Mouse (Mus musculus): Measurements from ENCODE around the gene Hnrnpa0.
"Not testable (repeated sequence)": the region's sequence is repeated elsewhere in the genome, so short reads cannot be mapped to it uniquely, and the experiment has no call there.

The Hnrnpa0 gene

DNA sequence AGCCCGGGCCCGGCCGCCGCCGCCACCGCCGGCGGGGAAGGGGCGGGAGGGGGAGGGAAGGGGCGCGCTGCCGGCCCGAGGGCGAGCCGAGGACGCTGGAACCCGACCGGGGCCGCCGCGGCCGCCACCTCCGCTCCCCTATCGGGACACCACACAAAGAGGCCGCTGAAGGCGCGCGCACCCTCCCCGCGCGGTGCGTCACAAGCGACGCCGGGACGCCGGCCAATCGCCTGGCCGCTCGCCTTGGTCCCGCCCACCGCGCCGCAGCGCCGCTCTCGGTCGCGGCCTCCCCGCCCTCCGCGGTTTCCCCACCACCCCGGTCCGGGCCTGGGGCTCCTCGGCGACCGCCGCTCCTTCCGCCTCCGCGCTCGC, at the start of gene Hnrnpa0:
Hnrnpa0 (minus strand) TSS at position 161 of the 372 bp plus-strand sequence.
- peak; percentile 88 for DNase-seq (ENCODE audit: low read depth)

DNA sequence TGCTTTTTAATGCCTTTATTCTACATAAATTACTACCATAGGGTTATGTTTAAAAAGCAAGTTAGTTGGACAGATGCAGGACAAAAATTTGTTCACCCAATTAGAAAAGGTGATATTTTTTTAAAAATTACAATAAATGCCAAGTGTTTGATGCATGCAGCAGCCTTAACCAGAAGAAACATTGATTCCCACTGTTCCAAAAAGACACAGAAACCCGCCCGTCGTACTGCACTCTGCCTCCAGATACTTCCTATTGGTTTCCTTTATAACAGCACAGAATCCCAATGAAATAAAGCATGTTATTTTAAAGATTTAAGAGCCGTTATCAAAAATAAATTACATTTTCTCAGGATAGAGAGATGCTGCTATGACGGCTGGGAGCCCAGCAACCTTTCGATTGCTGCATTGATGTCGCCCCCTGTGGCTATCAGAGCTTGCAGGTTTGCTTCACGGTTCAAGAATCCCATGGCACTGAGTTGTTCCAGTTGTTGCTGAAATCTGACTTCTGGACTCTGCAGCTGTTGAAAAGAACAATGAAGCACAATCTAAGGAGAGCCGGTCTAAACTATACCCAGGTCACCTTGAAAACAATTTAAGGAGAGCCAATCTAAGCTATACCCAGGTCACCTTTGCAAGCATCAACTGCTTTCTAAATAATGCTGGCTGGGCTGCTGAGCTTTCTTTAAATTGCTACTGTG, 49.3 kb upstream of the Hnrnpa0 start:
- DNase-seq (ENCODE audit: low read depth): no peak

DNA sequence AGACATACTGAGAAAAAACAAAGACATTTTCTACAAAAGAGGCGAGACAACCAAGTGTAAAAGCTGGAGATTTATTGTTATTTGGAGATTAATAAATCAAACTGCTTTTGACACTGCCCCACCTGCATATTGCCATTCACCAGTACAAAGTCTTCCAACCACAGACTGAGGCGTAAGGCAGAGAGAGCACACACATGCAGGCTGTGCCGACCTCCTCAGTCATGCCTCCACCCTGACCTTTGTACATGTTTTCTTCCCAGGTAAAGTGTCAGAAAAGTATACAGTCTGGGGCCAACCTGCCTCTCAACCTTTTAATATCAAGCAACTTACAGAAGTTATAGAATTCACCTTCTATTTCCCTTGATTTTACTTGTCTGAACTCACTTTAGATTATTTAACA, 47.7 kb upstream of the Hnrnpa0 start:
- DNase-seq (ENCODE audit: low read depth): no peak

DNA sequence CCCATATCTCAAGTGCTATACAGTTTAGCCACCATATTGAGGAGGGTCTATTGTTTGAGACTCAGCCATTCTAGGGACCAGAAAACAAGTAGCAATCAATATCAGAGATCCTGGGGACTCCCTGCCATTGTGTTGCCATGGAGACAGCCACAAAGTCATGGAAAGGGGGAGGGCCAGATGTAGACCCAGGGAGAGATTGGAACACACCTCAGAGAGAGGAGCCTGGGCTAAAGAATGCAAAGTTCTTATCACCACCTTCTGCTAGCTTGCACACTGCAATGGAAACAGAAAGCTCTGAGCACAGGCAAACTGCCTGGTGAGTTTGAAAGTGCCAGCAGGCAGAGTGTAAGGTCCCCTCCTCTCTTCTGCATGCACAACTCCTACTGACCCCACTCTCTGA, 39.8 kb upstream of the Hnrnpa0 start:
- DNase-seq (ENCODE audit: low read depth): no peak

DNA sequence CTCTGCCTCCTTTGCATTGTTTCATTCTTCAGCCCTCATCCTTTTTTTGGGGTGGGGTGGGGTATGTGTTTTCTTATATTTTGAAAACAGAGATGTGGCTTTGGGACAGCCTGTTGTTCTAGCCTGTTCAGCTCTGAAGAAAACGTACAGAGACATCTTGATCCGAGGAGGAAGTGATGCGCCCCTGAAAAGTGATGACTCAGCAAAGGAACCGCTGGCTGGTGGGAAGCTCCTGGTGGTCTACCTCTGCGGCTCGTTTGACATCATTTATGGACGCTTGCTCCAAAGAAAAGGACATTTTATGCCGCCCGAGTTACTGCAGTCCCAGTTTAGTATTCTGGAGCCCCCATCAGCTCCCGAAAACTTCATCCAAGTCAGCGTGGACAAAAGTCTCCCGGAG, 35.0 kb upstream of the Hnrnpa0 start:
- no peak for DNase-seq (ENCODE audit: low read depth)

DNA sequence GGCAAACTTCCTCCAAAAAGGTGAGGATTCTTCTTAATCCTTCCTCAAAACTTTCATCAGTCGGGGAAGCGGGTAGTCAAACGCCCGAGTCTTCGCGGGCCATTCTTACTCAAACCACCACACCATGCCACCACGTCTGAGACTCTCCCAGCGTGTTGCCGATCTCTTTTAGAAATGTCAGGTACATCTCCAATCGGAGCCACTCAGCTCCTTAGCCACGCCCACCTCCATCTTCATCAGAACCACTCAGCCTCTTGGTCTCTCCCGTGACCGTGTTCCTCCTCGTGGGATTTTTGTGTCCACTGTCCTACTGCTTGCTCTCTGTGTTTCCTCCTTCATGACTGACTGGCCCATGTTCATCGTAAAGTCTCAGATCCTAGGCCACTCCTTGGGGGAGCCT, 32.4 kb upstream of the Hnrnpa0 start:
- no peak for DNase-seq (ENCODE audit: low read depth)

DNA sequence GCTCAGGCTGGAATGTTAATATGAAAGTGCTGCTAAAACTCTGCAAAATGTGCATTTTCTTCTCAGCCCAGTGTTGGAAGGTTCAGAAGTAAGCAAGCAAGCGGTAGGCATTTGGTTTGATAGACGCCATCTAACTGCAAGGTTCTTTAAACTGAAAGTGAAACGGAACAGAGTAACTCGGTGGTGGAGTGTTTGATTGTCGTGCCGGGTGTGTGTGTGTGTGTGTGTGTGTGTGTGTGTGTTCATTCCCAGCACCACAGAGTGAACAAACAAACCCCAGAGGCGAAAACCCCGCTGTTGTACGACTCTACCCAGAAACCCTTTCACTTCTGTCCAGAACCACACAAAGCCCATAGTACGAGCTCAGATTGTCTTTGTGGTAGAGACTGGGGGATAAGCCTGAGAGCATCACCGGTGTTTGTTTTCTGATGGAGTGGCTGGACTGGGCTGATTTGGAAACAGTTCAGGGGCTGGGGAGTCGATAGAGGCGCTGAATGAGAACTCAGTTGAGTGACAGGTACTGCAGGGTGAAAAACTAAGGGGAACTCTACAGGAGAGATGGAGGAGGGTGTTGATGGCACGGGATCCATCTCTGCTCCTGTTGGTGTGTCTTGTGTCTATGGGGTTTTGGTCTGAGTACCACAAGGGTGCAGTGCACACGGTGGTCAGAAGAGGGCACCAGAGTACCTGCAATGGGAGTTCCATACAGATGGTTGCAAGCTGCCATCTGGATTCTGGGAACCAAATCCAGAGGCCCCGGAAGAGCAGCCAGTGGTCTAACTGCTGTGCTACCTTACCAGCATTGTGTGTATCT, 29.9 kb upstream of the Hnrnpa0 start:
- DNase-seq (ENCODE audit: low read depth): peak; percentile 92

DNA sequence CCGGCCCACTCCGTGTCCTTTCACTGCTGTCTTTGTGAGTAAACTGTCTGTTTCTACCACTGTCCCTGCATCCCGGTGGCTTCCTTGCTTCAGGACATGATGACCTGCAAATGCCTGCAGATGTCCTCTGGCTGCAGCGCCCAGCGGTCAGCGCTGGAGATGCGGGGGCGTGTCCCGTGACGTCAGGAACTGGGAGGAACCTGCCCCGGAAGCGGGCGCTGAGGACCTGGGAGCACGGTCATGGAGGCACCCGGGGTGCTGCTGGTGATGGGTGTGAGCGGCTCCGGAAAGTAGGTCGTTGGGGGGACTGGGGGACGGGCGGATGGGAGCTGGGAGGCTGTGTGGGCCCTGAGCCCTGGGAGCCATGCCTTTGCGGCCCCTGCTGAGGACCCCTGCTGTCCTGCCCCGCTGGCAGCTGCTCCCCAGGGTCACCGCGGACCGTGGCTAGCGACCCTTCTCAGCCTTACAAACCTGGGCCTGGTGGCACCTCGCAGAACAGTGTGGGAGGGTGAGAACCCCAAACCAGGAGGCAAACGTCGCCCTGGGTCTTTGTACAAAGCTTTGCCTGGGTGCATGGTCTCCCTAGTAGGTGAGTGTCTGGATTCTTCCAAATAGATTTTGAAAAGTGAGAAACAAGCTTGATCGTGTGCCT, 29.2 kb upstream of the Hnrnpa0 start, which contains the start of gene Idnk:
Idnk (plus strand) TSS at position 203 of the 652 bp plus-strand sequence.
- DNase-seq (ENCODE audit: low read depth): no peak

DNA sequence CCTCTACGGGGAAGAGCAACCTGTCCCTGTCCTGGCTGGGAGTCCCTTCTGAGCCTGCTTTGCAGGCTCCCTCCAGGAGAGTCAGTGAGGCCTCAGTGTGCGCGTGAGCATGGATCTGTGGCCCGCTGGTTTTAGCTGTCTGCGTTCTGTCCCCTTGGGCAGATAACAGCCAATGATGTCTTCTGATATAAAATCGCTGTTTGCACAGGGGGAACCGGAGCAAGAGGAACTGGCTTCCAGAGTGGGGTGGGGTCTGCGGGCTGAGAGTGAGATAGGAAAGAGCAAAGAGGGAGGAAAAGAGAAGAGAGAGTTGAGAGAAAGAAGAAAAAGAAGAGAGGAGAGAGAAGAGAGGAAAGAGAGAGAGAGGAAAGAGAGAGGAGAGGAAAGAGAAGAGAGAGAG, 28.7 kb upstream of the Hnrnpa0 start:
- DNase-seq (ENCODE audit: low read depth): no peak

DNA sequence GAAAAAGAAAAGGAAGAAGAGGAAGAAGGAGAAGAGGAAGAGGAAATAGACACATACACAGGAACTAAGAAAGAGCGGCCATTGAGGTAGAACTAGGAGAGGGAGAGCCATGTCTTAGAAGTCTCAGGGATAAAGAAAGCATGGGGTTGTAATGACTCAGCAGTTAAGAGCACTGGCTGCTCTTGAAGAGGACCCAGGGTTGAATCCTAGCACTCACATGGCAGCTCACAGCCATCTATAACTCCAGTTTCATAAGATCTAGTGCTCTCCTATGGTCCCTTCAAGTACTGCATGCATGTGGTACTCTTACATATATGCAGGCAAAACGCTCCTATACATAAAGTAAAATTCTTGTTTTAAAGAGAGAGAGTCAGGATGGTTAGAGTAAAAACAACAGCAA, 27.7 kb upstream of the Hnrnpa0 start:
- DNase-seq (ENCODE audit: low read depth): no peak

DNA sequence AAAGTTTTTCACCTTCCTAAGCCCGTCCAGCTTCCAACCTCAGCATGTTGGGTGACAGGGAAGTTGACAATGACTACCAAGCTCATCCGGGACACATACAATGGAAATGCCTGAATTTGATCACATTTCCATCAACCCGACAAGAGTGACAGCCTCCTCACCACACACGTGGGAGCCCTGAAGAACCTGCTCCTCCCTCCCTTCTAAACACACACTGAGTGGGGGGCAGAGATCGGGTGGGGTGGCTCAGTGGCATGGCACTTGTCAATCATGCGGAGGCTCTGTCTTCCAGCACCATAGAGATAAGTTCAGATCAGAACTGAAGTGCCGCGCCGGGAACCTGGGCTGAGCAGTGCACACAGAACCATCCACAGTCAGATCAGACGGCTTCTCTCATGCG, 22.1 kb upstream of the Hnrnpa0 start:
- no peak for DNase-seq (ENCODE audit: low read depth)

DNA sequence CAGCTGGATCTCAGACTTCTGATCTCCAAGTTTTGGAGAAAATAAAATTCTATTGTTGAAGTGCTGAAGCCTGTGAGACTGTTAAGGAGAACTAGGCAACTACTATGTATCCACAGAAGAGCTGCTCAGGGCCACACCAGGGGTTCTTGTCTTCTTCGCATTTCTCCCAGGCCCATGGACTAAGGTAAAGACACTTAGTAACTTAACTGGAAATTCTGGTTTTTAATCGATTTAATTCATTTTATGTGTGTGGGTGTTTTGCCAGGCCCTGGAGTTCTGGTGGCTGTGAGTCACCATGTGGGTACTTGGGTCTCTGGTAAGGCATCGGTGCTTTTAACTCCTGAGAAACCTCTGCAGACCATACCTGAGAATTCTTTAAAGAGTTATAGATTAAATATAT, 21.3 kb upstream of the Hnrnpa0 start:
- no peak for DNase-seq (ENCODE audit: low read depth)

DNA sequence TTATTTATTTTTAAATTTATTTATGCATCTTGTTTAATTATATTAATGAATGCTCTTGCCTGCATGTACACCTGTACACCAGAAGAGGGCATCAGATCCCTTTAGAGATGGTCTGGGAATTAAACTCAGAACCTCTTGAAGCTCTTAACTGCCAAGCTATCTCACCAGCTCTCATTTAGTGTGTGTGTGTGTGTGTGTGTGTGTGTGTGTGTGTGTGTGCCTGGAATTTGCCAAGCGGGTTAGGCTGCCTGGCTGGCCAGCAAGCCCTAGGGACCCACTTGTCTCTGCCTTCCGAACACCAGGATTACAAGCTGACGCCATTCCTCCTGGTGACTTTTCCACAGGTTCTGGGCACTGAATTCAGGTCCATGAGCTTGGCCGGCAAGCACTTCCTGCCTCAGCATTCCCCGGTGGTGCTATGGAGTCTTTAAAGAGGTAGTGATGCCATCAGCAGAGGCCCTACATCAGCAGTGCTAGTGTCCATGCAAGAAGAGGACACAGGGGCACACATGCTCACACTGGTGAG, 20.7 kb upstream of the Hnrnpa0 start:
- DNase-seq (ENCODE audit: low read depth): no peak

DNA sequence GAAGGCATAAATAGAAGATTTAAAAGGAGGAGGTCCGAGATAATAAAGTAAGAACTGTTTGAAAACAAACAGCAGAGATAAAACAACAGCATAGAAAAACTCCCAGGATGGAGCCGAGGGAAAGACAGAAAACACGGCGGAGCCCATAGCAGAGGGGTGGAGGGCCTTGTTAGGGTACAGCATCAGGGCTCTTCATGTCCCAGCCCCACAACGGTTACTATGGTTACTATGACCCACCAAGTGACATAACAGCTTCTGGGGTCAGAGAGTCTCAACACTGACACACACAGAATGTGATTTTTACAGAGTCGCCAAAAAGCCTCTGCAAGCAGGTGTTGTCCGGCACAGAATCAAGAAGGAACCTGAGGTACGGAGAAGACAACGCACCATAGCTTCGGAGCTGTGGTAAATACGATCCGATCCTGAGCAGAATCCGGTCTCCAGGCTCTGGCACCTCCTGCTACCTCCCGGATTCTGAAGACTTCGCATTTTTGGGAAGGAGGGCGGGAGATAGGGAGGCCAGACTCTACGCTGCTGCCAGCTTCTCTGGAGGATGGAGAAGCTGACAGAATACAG, 20.0 kb upstream of the Hnrnpa0 start:
- DNase-seq (ENCODE audit: low read depth): no peak

DNA sequence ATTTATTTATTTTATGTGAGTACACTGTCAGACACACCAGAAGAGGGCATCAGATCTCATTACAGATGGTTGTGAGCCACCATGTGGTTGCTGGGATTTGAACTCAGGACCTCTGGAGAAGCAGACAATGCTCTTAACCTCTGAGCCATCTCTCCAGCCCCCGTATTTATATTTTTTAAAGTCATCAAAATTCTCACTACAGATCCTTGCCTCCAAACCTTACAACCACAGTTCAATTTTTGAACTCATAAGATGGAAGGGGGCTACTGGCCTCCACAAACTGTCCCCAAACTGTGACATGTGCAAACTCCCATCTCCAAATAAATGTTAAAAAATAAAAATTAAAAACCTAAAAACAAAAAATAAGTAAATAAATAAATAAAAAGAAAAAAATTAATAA, 19.4 kb upstream of the Hnrnpa0 start:
- DNase-seq (ENCODE audit: low read depth): no peak

DNA sequence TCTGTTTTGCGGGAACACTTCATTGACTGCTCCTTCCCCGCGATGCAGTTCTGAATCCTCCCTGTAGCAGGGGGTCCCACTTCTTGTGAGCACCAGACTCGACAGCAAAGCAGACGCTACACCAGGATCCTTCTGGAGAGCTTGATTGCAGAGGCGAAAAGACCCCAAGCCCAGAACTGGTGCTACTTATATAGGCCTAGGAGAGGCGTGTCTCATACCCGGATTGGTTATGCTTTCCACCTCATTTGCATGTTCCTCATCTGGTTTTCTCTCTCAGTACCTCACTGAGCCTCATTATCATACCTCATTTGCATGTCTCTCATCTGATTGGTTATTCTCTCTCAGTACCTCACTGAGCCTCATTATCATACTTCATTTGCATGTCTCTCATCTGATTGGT, 18.2 kb upstream of the Hnrnpa0 start:
- DNase-seq (ENCODE audit: low read depth): not testable (repeated sequence)

DNA sequence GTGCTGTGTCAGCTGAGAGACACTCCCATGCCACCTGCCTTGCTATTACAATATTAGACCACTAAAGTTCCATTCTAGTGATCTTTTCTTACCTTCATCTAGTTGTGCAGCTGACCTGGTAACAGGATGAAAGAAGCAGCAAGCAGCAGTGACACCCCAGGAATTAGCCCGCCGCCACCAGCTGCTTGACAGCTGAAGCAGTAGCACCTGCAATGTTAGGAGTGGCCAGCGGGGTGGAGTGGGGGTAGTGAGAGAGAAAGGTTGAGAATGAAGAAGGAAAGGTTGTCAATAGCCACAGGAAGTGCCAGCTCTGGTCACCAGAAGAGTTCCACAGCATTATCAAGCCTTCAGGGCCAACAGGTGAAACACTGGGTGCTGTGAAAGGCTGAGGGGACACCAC, 3.3 kb upstream of the Hnrnpa0 start:
- no peak for DNase-seq (ENCODE audit: low read depth)

DNA sequence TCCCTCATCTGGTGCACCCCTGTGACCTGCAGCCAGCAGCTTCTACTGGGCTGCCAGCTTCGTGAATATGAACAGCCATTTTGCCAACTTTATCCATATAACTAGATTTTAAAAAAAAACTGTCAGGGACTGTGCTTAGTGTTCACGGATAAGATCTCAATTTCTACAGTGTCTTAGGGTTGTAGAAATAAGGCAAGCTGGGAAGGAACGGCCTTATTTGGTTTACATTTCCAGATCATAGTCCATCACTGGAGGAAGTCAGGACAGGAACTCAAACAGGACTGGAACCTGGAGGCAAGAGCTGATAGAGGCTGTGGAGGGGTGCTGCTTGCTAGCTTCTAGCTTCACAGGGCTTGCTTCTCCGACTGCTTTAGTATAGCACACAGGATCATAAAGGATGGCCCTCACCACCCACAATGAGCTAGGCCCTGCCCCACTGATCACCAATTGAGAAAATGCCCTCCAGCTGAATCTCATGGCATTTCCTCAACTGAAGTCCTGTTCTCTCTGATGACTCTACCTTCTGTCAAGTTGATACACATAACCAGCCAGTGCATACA, 1.4 kb upstream of the Hnrnpa0 start:
- DNase-seq (ENCODE audit: low read depth): no peak

DNA sequence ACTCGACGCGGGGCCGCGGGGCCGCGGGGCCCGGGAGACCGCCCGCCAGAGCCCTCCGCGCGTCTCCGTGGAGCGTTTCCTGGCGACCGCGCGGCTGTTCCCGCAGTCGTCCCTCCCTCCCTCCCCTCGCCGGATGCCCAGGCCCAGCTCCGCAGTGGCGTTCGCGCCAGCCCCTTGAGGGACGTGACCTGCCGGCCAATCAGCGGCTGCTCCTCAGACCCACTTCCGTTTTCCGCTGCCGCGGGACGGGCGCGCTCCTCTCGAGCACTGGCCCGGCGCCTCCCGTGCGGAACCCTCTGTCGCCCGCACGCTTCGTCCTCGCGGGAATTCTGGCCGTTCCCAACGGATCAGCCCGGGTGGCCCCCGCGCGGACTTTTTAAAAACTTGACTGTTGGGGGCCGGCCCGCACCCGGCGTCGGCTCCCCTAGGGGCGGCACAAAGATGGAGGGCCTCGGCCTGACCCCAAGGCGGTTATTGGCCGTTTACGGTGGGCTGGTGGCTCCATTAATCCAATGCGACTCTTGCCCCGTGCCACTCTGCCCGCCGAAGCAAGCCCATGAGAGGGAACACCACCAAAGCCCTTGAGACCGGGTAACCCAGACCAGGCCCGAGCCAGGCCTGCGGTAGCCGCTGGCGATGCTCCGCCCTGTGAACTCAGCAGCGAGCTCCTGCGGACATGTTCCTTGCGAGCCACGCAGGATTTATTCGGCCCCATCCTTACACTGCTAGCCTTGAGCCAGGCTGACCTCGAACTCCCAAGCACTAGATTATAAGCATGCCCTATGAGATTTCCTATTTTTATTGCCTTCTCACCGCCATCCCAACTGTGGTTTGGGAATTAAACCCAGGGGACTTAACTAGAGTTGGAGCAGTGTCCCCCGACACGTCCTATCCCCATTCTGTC, 664 bp upstream of the Hnrnpa0 start:
- DNase-seq (ENCODE audit: low read depth): peak; percentile 75

DNA sequence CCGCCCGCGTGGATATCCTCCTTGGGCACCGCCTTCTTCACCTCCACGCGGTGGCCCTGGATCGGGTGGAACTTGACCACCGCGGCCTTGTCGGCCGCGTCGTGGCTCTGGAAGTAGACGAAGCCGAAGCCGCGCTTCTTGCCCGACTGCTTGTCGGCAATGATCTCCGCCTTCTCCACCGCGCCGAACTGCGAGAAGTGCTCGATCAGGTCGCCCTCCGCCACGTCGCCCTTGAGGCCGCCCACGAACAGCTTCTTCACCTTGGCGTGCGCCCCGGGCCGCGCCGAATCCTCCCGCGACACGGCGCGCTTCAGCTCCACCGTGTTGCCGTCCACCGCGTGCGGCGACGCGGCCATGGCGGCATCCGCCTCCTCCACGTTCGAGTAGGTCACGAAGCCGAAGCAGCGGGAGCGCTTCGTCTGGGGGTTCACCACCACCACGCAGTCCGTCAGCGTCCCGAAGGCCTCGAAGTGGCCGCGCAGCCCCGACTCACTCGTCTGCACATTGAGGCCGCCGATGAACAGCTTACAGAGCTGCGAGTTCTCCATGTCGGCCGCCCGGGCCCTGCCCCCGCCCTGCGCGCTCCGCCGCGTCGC, 492 bp downstream of the Hnrnpa0 start:
- DNase-seq (ENCODE audit: low read depth): no peak
